Comparison of ENCODE assay signal across 28 mouse cellular contexts in the genomic region with DNA sequence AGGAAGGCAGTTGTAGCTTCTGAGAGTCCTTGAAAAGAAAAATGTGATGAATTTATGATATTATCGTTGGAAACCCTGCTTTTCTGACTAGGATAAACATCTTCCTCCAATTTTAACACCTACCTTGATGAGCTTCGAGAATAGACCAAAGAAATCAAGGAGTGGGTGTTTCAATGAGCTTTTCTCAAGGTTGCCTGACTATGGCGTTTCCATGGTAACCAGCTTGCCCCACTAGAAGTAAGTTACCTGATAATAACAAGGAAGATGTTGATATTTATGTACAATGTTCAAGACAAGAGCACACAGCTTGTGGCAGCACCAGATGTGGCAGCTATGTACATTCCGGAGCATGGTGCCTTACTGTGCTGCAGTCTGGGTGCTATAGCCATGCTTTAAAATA. TPM values are rescaled to one million over a fixed set of nuclear protein-coding genes. Genes with fewer than 3 reads are reported as not detected.
DNase-seq lines count a peak whose midpoint lies in the region; ATAC-seq and TF ChIP-seq lines count a peak whose summit lies in the region.
"Had no signal": no experiment of that assay in that cellular context is flagged by ENCODE, and none has a peak within 500 bp of the region (broad histone marks: within the 10 kb centered on the region; RNA-seq: fewer than 3 reads in every experiment).

No protein-coding gene starts in this region.

- no peaks in the 10 kb centered on the region for H3K36me3 ChIP-seq in forebrain, postnatal 0 days (ENCODE audit: insufficient read depth)
- H3K36me3 ChIP-seq in forebrain, embryonic 10.5 days (replicated peaks): no peaks in the 10 kb centered on the region
- no peaks in the 10 kb centered on the region for H3K36me3 ChIP-seq in midbrain, embryonic 16.5 days (ENCODE audit: control insufficient read depth, insufficient read depth, low read length)
- H3K36me3 ChIP-seq in midbrain, embryonic 11.5 days (ENCODE audit: control insufficient read depth, insufficient read depth, low read length): no peaks in the 10 kb centered on the region
- H3K36me3 ChIP-seq: embryonic facial prominence, embryonic 10.5 days; heart, embryonic 12.5 days; hindbrain, embryonic 10.5 days; hindbrain, embryonic 15.5 days had no signal

- no peaks in the 10 kb centered on the region for H3K27me3 ChIP-seq in forebrain, postnatal 0 days (ENCODE audit: insufficient read depth, low read length)
- no peaks in the 10 kb centered on the region for H3K27me3 ChIP-seq in forebrain, embryonic 10.5 days (ENCODE audit: poor library complexity, severe bottlenecking)
- H3K27me3 ChIP-seq in midbrain, embryonic 16.5 days (ENCODE audit: control insufficient read depth, insufficient read depth, low read depth, low read length): no peaks in the 10 kb centered on the region
- H3K27me3 ChIP-seq in midbrain, embryonic 11.5 days (ENCODE audit: control insufficient read depth, insufficient read depth, low read length): no peaks in the 10 kb centered on the region
- H3K27me3 ChIP-seq: heart, embryonic 12.5 days; hindbrain, embryonic 15.5 days had no signal

- H3K4me3 ChIP-seq in forebrain, postnatal 0 days (ENCODE audit: low read depth, low read length): no peak overlapping the region
- H3K4me3 ChIP-seq in forebrain, embryonic 10.5 days: no peak overlapping the region
- H3K4me3 ChIP-seq in midbrain, embryonic 16.5 days (ENCODE audit: low read depth, low read length): no peak overlapping the region
- no peak overlapping the region for H3K4me3 ChIP-seq in midbrain, embryonic 11.5 days (ENCODE audit: low read depth, low read length)
- H3K4me3 ChIP-seq: embryonic facial prominence, embryonic 10.5 days; gastrocnemius, adult 2 months; heart, embryonic 12.5 days; hindbrain, embryonic 10.5 days; hindbrain, embryonic 15.5 days had no signal

- H3K27ac ChIP-seq in forebrain, postnatal 0 days (ENCODE audit: low read depth, low read length): no peak overlapping the region
- no peak overlapping the region for H3K27ac ChIP-seq in forebrain, embryonic 10.5 days
- H3K27ac ChIP-seq in midbrain, embryonic 16.5 days (ENCODE audit: low read length): 0 out of 2 replicates have a peak overlapping the region, but pooled peaks have one; percentile 28
- H3K27ac ChIP-seq in midbrain, embryonic 11.5 days (ENCODE audit: low read depth, low read length): no peak overlapping the region
- H3K27ac ChIP-seq: embryonic facial prominence, embryonic 10.5 days; gastrocnemius, adult 2 months; hindbrain, embryonic 10.5 days; hindbrain, embryonic 15.5 days had no signal

- ATAC-seq in forebrain, postnatal 0 days: peak; percentile 27; the same call in 1 of the 2 replicates
- ATAC-seq in midbrain, embryonic 16.5 days: no peak
- no peak for ATAC-seq in midbrain, embryonic 11.5 days (ENCODE audit: low FRiP score)
- ATAC-seq: activated CD4-positive, CD25-positive, alpha-beta regulatory T cell, adult 4 months; forebrain, embryonic 16.5 days; inflammation-experienced regulatory T-cells, adult 6 months had no signal

- peak; percentile 18 for DNase-seq in forebrain, postnatal 0 days
- no peak for DNase-seq in forebrain, embryonic 10.5 days (ENCODE audit: extremely low spot score, low spot score)
- DNase-seq in midbrain, embryonic 11.5 days (ENCODE audit: low spot score, missing footprints): no peak
- DNase-seq in brain, adult 2 months (ENCODE audit: low read depth, low spot score): peak; percentile 74
- no peak for DNase-seq in embryo, embryonic 11 days
- DNase-seq in frontal cortex, postnatal 10 days (ENCODE audit: low spot score in 2 of 2): no peak
- DNase-seq: adrenal gland, postnatal 14 days; cerebellum, adult 11-12 months; cerebellum, adult 9-10 months; cerebellum, postnatal 25 days; gastrocnemius, adult 2 months; gastrocnemius, postnatal 25 days had no signal

- no peak overlapping the region for H3K4me2 ChIP-seq in forebrain, postnatal 0 days (ENCODE audit: low read depth)
- H3K4me2 ChIP-seq in midbrain, embryonic 16.5 days (ENCODE audit: low read length): no peak overlapping the region
- H3K4me2 ChIP-seq in midbrain, embryonic 11.5 days: no peak overlapping the region
- H3K4me2 ChIP-seq: heart, embryonic 12.5 days; hindbrain, embryonic 15.5 days had no signal

- H3K9ac ChIP-seq in forebrain, postnatal 0 days: no peak overlapping the region
- H3K9ac ChIP-seq in midbrain, embryonic 16.5 days (ENCODE audit: low read depth, low read length): no peak overlapping the region
- no peak overlapping the region for H3K9ac ChIP-seq in midbrain, embryonic 11.5 days (ENCODE audit: low read length)
- H3K9ac ChIP-seq: heart, embryonic 12.5 days; hindbrain, embryonic 15.5 days had no signal

- WGBS in forebrain, postnatal 0 days: 67% methylated on average over 4 of the region's 4 CpGs
- 84% methylated on average over 4 of the region's 4 CpGs for WGBS in forebrain, embryonic 10.5 days
- 61% methylated on average over 4 of the region's 4 CpGs for WGBS in midbrain, embryonic 16.5 days
- 78% methylated on average over 4 of the region's 4 CpGs for WGBS in midbrain, embryonic 11.5 days

- H3K9me3 ChIP-seq in forebrain, postnatal 0 days (ENCODE audit: low read length): no peaks in the 10 kb centered on the region
- no peaks in the 10 kb centered on the region for H3K9me3 ChIP-seq in forebrain, embryonic 10.5 days
- H3K9me3 ChIP-seq in midbrain, embryonic 16.5 days (replicated peaks; ENCODE audit: control insufficient read depth, low read length, poor library complexity, severe bottlenecking): no peaks in the 10 kb centered on the region
- no peaks in the 10 kb centered on the region for H3K9me3 ChIP-seq in midbrain, embryonic 11.5 days (ENCODE audit: control insufficient read depth, low read length)
- H3K9me3 ChIP-seq: embryonic facial prominence, embryonic 10.5 days; heart, embryonic 12.5 days; hindbrain, embryonic 10.5 days; hindbrain, embryonic 15.5 days had no signal

- TF ChIP-seq CTCF in forebrain, postnatal 0 days (IDR thresholded peaks at IDR 0.05; ENCODE audit: low read depth): no peak

- no peaks in the 10 kb centered on the region for H3K4me1 ChIP-seq in forebrain, postnatal 0 days (ENCODE audit: insufficient read depth)
- H3K4me1 ChIP-seq in forebrain, embryonic 10.5 days: no peaks in the 10 kb centered on the region
- H3K4me1 ChIP-seq in midbrain, embryonic 16.5 days (ENCODE audit: control insufficient read depth, insufficient read depth, low read length): no peaks in the 10 kb centered on the region
- no peaks in the 10 kb centered on the region for H3K4me1 ChIP-seq in midbrain, embryonic 11.5 days (ENCODE audit: control insufficient read depth, insufficient read depth, low read length)
- H3K4me1 ChIP-seq: embryonic facial prominence, embryonic 10.5 days; heart, embryonic 12.5 days; hindbrain, embryonic 10.5 days; hindbrain, embryonic 15.5 days had no signal

RNA-seq across cellular contexts. Expression of gene Slc5a4a, which starts 14.7 kb away (rescaled TPM):
- total RNA-seq in forebrain, postnatal 0 days (2014; rRNA removed): 0.10 TPM in 1 of 2 replicates, not detected in the other
- polyA plus RNA-seq in forebrain, postnatal 0 days (2015; fragmentation: Nextera tagmentation; extraction: Ambion mirVana): 0.19 TPM in 1 of 2 replicates, not detected in the other
- not detected in 2 replicates for polyA plus RNA-seq in forebrain, embryonic 10.5 days (2016; fragmentation: Nextera tagmentation; extraction: Ambion mirVana)
- 0.11 and 0.32 TPM in 2 replicates for polyA plus RNA-seq in midbrain, embryonic 16.5 days (2015; fragmentation: Nextera tagmentation; extraction: Ambion mirVana)
- polyA plus RNA-seq in midbrain, embryonic 11.5 days (2014; fragmentation: Nextera tagmentation; extraction: Ambion mirVana): not detected in 2 replicates
- total RNA-seq: adrenal gland, adult 18-20 months; adrenal gland, postnatal 14 days; gastrocnemius, adult 2 months; gastrocnemius, postnatal 25 days; granulocyte monocyte progenitor cell, adult 5-6 weeks; heart, adult 8-10 months; heart, postnatal 25 days; MEL had no signal
- polyA plus RNA-seq: activated CD4-positive, CD25-positive, alpha-beta regulatory T cell, adult 4 months; C2C12; embryonic facial prominence, embryonic 10.5 days; embryonic facial prominence, embryonic 14.5 days; forebrain, embryonic 16.5 days; heart, embryonic 12.5 days; heart, embryonic 16.5 days; hindbrain, embryonic 10.5 days; inflammation-experienced regulatory T-cells, adult 6 months had no signal

RNA-seq across cellular contexts. Expression of gene Slc5a4b, which starts 21.7 kb away (rescaled TPM):
- total RNA-seq in forebrain, postnatal 0 days (2014; rRNA removed): 0.15 TPM in 1 of 2 replicates, not detected in the other
- polyA plus RNA-seq in forebrain, postnatal 0 days (2015; fragmentation: Nextera tagmentation; extraction: Ambion mirVana): 0.05 TPM in 1 of 2 replicates, not detected in the other
- polyA plus RNA-seq in forebrain, embryonic 10.5 days (2016; fragmentation: Nextera tagmentation; extraction: Ambion mirVana): not detected in 2 replicates
- not detected in 2 replicates for polyA plus RNA-seq in midbrain, embryonic 16.5 days (2015; fragmentation: Nextera tagmentation; extraction: Ambion mirVana)
- polyA plus RNA-seq in midbrain, embryonic 11.5 days (2014; fragmentation: Nextera tagmentation; extraction: Ambion mirVana): not detected in 2 replicates
- total RNA-seq: adrenal gland, adult 18-20 months; adrenal gland, postnatal 14 days; gastrocnemius, adult 2 months; gastrocnemius, postnatal 25 days; granulocyte monocyte progenitor cell, adult 5-6 weeks; heart, adult 8-10 months; heart, postnatal 25 days; MEL had no signal
- polyA plus RNA-seq: activated CD4-positive, CD25-positive, alpha-beta regulatory T cell, adult 4 months; C2C12; embryonic facial prominence, embryonic 10.5 days; embryonic facial prominence, embryonic 14.5 days; forebrain, embryonic 16.5 days; heart, embryonic 12.5 days; heart, embryonic 16.5 days; hindbrain, embryonic 10.5 days; hindbrain, embryonic 15.5 days; inflammation-experienced regulatory T-cells, adult 6 months had no signal

Comparison
In these comparisons a context has a peak if more than half of its experiments do, and no peak if none do; other contexts are left out.
1. DNase-seq: peak in forebrain, postnatal 0 days (single experiment) and brain, adult 2 months (single experiment); none in forebrain, embryonic 10.5 days (single experiment), midbrain, embryonic 11.5 days (single experiment), embryo, embryonic 11 days (single experiment) and frontal cortex, postnatal 10 days (0 of 2).